Mouse (Mus musculus) MEL (cell line): Measurements from ENCODE around the gene Fgfr2. TPM values are rescaled to one million over a fixed set of nuclear protein-coding genes. Genes with fewer than 3 reads are reported as not detected.

ENCODE experiments used
- DNase-seq: peaks from one replicate; pipeline ENCODE4 v3.0.0; 2011; ENCODE audit warnings: low read depth, low spot score
- H3K27ac ChIP-seq: 2 replicates; pipeline ENCODE4 v1.5.1; 2012; ENCODE audit warnings: low read depth, mild to moderate bottlenecking, control low read depth, low read length, moderate library complexity; ENCODE audit not compliant: control insufficient read depth
- H3K27me3 ChIP-seq, 2 experiments: fragments of 150-350 bp in 1 of 2; sonication (generic) in 1 of 2; 2 replicates each; pipeline ENCODE4 v1.6.1; 2012; ENCODE audit warnings: low read length in 2 of 2, mild to moderate bottlenecking in 2 of 2, improper control_type of control experiment in 1 of 2, moderate library complexity in 1 of 2; ENCODE audit not compliant: insufficient read depth in 2 of 2, control insufficient read depth in 1 of 2
- H3K36me3 ChIP-seq, 2 experiments: 2 replicates each; pipeline ENCODE4 v1.6.1; 2012 to 2014; ENCODE audit warnings: low read length in 2 of 2, improper control_type of control experiment in 1 of 2, inconsistent platforms in 1 of 2, mild to moderate bottlenecking in 1 of 2; ENCODE audit not compliant: insufficient read depth in 2 of 2, control insufficient read depth in 1 of 2
- H3K4me1 ChIP-seq, 2 experiments: fragments of 150-350 bp in 1 of 2; sonication (generic) in 1 of 2; 2 replicates each; pipeline ENCODE4 v1.6.1; 2012; ENCODE audit warnings: low read length in 2 of 2, improper control_type of control experiment in 1 of 2, mild to moderate bottlenecking in 1 of 2; ENCODE audit not compliant: insufficient read depth in 2 of 2, control insufficient read depth in 1 of 2
- H3K4me3 ChIP-seq, 2 experiments: fragments of 150-350 bp in 1 of 2; sonication (generic) in 1 of 2; 2 replicates each; pipeline ENCODE4 v1.5.1; 2012; ENCODE audit warnings: low read depth in 2 of 2, low read length in 2 of 2, mild to moderate bottlenecking in 2 of 2, moderate library complexity in 2 of 2, control low read depth in 1 of 2, improper control_type of control experiment in 1 of 2; ENCODE audit not compliant: control insufficient read depth in 1 of 2, insufficient read depth in 1 of 2
- H3K79me2 ChIP-seq: 2 replicates; pipeline ENCODE4 v1.6.1; 2012; ENCODE audit warnings: mild to moderate bottlenecking, low read length, moderate library complexity; ENCODE audit not compliant: control insufficient read depth, poor library complexity, insufficient read depth
- H3K9ac ChIP-seq: 2 replicates; pipeline ENCODE4 v1.6.1; 2012; ENCODE audit warnings: low read depth, mild to moderate bottlenecking, control low read depth, low read length, moderate library complexity; ENCODE audit not compliant: control insufficient read depth, poor library complexity, severe bottlenecking
- H3K9me3 ChIP-seq: fragments of 150-350 bp; sonication (generic); replicated peaks from 2 replicates; pipeline ENCODE4 v1.6.1; 2012; ENCODE audit warnings: mild to moderate bottlenecking, low read length, improper control_type of control experiment, moderate library complexity; ENCODE audit not compliant: insufficient read depth
- BHLHE40 ChIP-seq: IDR thresholded peaks from 2 replicates; pipeline ENCODE4 v1.6.1; 2012; ENCODE audit warnings: low read depth, mild to moderate bottlenecking, inconsistent platforms, low read length, improper control_type of control experiment, borderline replicate concordance
- CHD1 ChIP-seq: IDR thresholded peaks from 2 replicates; pipeline ENCODE4 v1.6.1; 2012; ENCODE audit warnings: low read depth, mild to moderate bottlenecking, inconsistent platforms, low read length, improper control_type of control experiment
- CTCF ChIP-seq, 3 experiments: IDR thresholded peaks in 2 of 3; conservative IDR thresholded peaks in 1 of 3; 2 replicates each; pipeline ENCODE4 v1.5.1; 2011 to 2012; ENCODE audit warnings: low read length in 3 of 3, low read depth in 2 of 3, mild to moderate bottlenecking in 2 of 3, improper control_type of control experiment in 1 of 3, inconsistent platforms in 1 of 3, mixed read lengths in 1 of 3, moderate library complexity in 1 of 3; ENCODE audit not compliant: control insufficient read depth in 1 of 3, insufficient read depth in 1 of 3, poor library complexity in 1 of 3, severe bottlenecking in 1 of 3
- ELF1 ChIP-seq: IDR thresholded peaks from 2 replicates; pipeline ENCODE4 v1.6.1; 2014; ENCODE audit warnings: low read depth, mild to moderate bottlenecking, inconsistent platforms, low read length, improper control_type of control experiment, moderate library complexity
- EP300 ChIP-seq, 2 experiments: IDR thresholded peaks; 2 replicates each; pipeline ENCODE4 v1.6.1; 2011; ENCODE audit warnings: improper control_type of control experiment in 2 of 2, low read length in 2 of 2, low read depth in 1 of 2, mild to moderate bottlenecking in 1 of 2
- ETS1 ChIP-seq: IDR thresholded peaks from 2 replicates; pipeline ENCODE4 v1.6.1; 2012; ENCODE audit warnings: low read depth, mild to moderate bottlenecking, inconsistent platforms, low read length, improper control_type of control experiment, moderate library complexity
- GATA1 ChIP-seq: IDR thresholded peaks from 2 replicates; pipeline ENCODE4 v1.6.1; 2011; ENCODE audit warnings: low read depth, low read length, improper control_type of control experiment
- HCFC1 ChIP-seq: IDR thresholded peaks from 2 replicates; pipeline ENCODE4 v1.6.1; 2012; ENCODE audit warnings: low read depth, mild to moderate bottlenecking, inconsistent platforms, low read length, improper control_type of control experiment, moderate library complexity
- JUND ChIP-seq: IDR thresholded peaks from 2 replicates; pipeline ENCODE4 v1.6.1; 2011; ENCODE audit warnings: low read depth, mild to moderate bottlenecking, improper control_type of control experiment, low read length
- MAFK ChIP-seq: IDR thresholded peaks from 2 replicates; pipeline ENCODE4 v1.6.1; 2011; ENCODE audit warnings: low read depth, mild to moderate bottlenecking, low read length, improper control_type of control experiment, borderline replicate concordance
- MAX ChIP-seq: IDR thresholded peaks from 2 replicates; pipeline ENCODE4 v1.6.1; 2011; ENCODE audit warnings: low read length, improper control_type of control experiment
- MAZ ChIP-seq: IDR thresholded peaks from 2 replicates; pipeline ENCODE4 v1.6.1; 2012; ENCODE audit warnings: low read depth, mild to moderate bottlenecking, inconsistent platforms, low read length, improper control_type of control experiment
- MEF2A ChIP-seq: IDR thresholded peaks from 2 replicates; pipeline ENCODE4 v1.6.1; 2014; ENCODE audit warnings: low read depth, mild to moderate bottlenecking, inconsistent platforms, low read length, improper control_type of control experiment; ENCODE audit not compliant: poor library complexity, insufficient replicate concordance, severe bottlenecking; ENCODE audit errors: extremely low read depth
- MXI1 ChIP-seq: IDR thresholded peaks from 2 replicates; pipeline ENCODE4 v1.6.1; 2011; ENCODE audit warnings: mild to moderate bottlenecking, low read depth, low read length, improper control_type of control experiment
- MYB ChIP-seq: IDR thresholded peaks from 2 replicates; pipeline ENCODE4 v1.6.1; 2011; ENCODE audit warnings: mild to moderate bottlenecking, low read depth, low read length, improper control_type of control experiment
- MYC ChIP-seq: IDR thresholded peaks from 2 replicates; pipeline ENCODE4 v1.6.1; 2011; ENCODE audit warnings: low read depth, mild to moderate bottlenecking, low read length, improper control_type of control experiment, moderate library complexity
- NELFE ChIP-seq: IDR thresholded peaks from 2 replicates; pipeline ENCODE4 v1.6.1; 2011; ENCODE audit warnings: low read depth, low read length, improper control_type of control experiment
- POLR2AphosphoS2 ChIP-seq: IDR thresholded peaks from 2 replicates; pipeline ENCODE4 v1.6.1; 2011; ENCODE audit warnings: low read length, improper control_type of control experiment
- POLR2AphosphoS5 ChIP-seq: IDR thresholded peaks from 2 replicates; pipeline ENCODE4 v1.6.1; 2012; ENCODE audit warnings: low read depth, borderline replicate concordance, mild to moderate bottlenecking, inconsistent platforms, low read length, moderate library complexity, mixed read lengths
- RCOR1 ChIP-seq: IDR thresholded peaks from 2 replicates; pipeline ENCODE4 v1.6.1; 2012; ENCODE audit warnings: low read depth, mild to moderate bottlenecking, inconsistent platforms, low read length, improper control_type of control experiment
- SIN3A ChIP-seq: IDR thresholded peaks from 2 replicates; pipeline ENCODE4 v1.6.1; 2012; ENCODE audit warnings: low read length, improper control_type of control experiment, inconsistent platforms
- SMC3 ChIP-seq: IDR thresholded peaks from 2 replicates; pipeline ENCODE4 v1.6.1; 2011; ENCODE audit warnings: low read depth, low read length, improper control_type of control experiment
- TAL1 ChIP-seq: IDR thresholded peaks from 2 replicates; pipeline ENCODE4 v1.6.1; 2012; ENCODE audit warnings: mild to moderate bottlenecking, inconsistent platforms, low read length, moderate library complexity, mixed read lengths
- TBP ChIP-seq: IDR thresholded peaks from 2 replicates; pipeline ENCODE4 v1.8.0; 2011; ENCODE audit warnings: low read depth, low read length, improper control_type of control experiment
- TCF12 ChIP-seq: IDR thresholded peaks from 2 replicates; pipeline ENCODE4 v1.6.1; 2014; ENCODE audit warnings: low read depth, mild to moderate bottlenecking, inconsistent platforms, low read length, improper control_type of control experiment, moderate library complexity
- USF1 ChIP-seq: IDR thresholded peaks from 2 replicates; pipeline ENCODE4 v1.6.1; 2014; ENCODE audit warnings: low read depth, mild to moderate bottlenecking, inconsistent platforms, low read length, improper control_type of control experiment, moderate library complexity
- ZC3H11A ChIP-seq: IDR thresholded peaks from 2 replicates; pipeline ENCODE4 v1.6.1; 2012; ENCODE audit warnings: low read depth, mild to moderate bottlenecking, inconsistent platforms, low read length, improper control_type of control experiment
- ZMIZ1 ChIP-seq: IDR thresholded peaks from 2 replicates; pipeline ENCODE4 v1.6.1; 2012; ENCODE audit warnings: low read depth, mild to moderate bottlenecking, inconsistent platforms, low read length, improper control_type of control experiment, moderate library complexity
- polyA plus RNA-seq, 2 experiments: library from polyadenylated mRNA; stranded (reverse) in 1 of 2; unstranded in 1 of 2; fragments of >175 nt in 1 of 2; fragments of >200 nt in 1 of 2; gene quantifications; 2 replicates each; pipeline versions ENCODE4 v1.2.1 to v1.2.4; 2012; ENCODE audit warnings: low replicate concordance in 2 of 2, low read depth in 1 of 2; ENCODE audit not compliant: insufficient read length in 2 of 2, insufficient read depth in 1 of 2, missing spikeins in 1 of 2
- total RNA-seq: library from RNA; depleted of rRNA; stranded (reverse); fragments of 300-350 nt; gene quantifications from 2 replicates; pipeline ENCODE4 v1.2.3, GENCODE M21; 2012

Fgfr2 gene
- total and polyA plus RNA-seq, 3 experiments = not detected

DNA sequence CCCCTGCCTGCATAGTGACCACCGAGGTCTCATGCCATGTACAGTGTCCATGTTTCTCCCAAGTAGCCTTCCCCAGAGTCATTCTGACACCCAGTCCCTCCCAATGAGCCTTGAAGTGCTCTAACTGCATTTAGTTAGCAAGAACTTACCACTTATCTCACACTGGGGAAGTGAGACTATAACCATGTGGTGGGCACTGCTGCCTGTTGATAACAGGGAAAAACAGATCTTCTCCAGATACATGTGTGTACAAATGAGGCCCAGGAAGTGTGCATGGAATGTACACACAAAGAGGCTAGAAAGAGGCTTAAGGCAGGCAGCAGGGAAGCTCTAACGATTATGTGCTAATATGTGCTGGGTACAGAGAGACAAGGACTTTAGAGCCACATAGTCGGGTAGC, 629.5 kb downstream of the Fgfr2 start:
- H3K4me3 ChIP-seq = no peak overlapping the region
- H3K27ac ChIP-seq = peak overlapping the region; percentile 94
- DNase-seq = peak; percentile 88

GRCm38 (mm10) chr7:132491902-132492301, 631.2 kb downstream of the Fgfr2 start:
- H3K4me3 ChIP-seq = no peak overlapping the region
- H3K4me1 ChIP-seq = peaks cover 24 to 49% of the 10 kb centered on the region in 2 experiments

More for the DNA sequence above, 629.5 kb downstream of the Fgfr2 start:
- Histone ChIP-seq H3K4me1 (peaks cover 24 to 42% of the 10 kb centered on the region in 2 experiments), H3K9ac (peak overlapping the region; percentile 41), H3K79me2 (no peaks in the 10 kb centered on the region), H3K27me3 (no peaks in the 10 kb centered on the region), H3K9me3 (no peaks in the 10 kb centered on the region), H3K36me3 (peaks cover 0 to 38% of the 10 kb centered on the region in 2 experiments; a peak in 2 of 4 replicates)
- peak; percentile 88 for TF ChIP-seq TAL1
- TF ChIP-seq GATA1 = peak; percentile 98
- TF ChIP-seq NELFE = no peak
- peak; percentile 57 for TF ChIP-seq MYB
- TF ChIP-seq POLR2AphosphoS5 = peak; percentile 97; the same call in 1 of the 2 replicates
- TF ChIP-seq JUND = no peak
- TF ChIP-seq MAX = peak; percentile 75
- peak; percentile 80 for TF ChIP-seq SIN3A
- TF ChIP-seq MXI1 = peak; percentile 88
- TF ChIP-seq MYC = peak; percentile 89
- TF ChIP-seq USF1 = peak; percentile 42; the same call in 1 of the 2 replicates
- no peak for TF ChIP-seq TBP
- TF ChIP-seq ELF1 = peak; percentile 56; the same call in 1 of the 2 replicates
- TF ChIP-seq CHD1 = no peak
- no peak for TF ChIP-seq MEF2A
- peak; percentile 44; the same call in 1 of the 2 replicates for TF ChIP-seq BHLHE40
- TF ChIP-seq CTCF (IDR thresholded peaks at IDR 0.05 in 2 of 3, conservative IDR thresholded peaks at IDR 0.05 in 1 of 3; ENCODE audit: control insufficient read depth in 1 of 3, insufficient read depth in 1 of 3, low read depth in 2 of 3, low read length in 3 of 3, poor library complexity in 1 of 3, severe bottlenecking in 1 of 3) = no peak
- TF ChIP-seq MAZ = peak; percentile 77
- TF ChIP-seq ZC3H11A = no peak
- TF ChIP-seq EP300 (IDR thresholded peaks at IDR 0.05; ENCODE audit: low read depth in 1 of 2, low read length in 2 of 2) = peak; percentile 97
- TF ChIP-seq TCF12 = peak; percentile 98
- peak; percentile 77 for TF ChIP-seq RCOR1
- peak; percentile 91 for TF ChIP-seq ETS1

More at GRCm38 (mm10) chr7:132491902-132492301, 631.2 kb downstream of the Fgfr2 start:
- Histone ChIP-seq H3K9ac (no peak overlapping the region), H3K27ac (peak overlapping the region; percentile 94; the same call in 1 of the 2 replicates), H3K27me3 (no peaks in the 10 kb centered on the region), H3K9me3 (no peaks in the 10 kb centered on the region), H3K36me3 (peaks cover 0 to 39% of the 10 kb centered on the region in 2 experiments; a peak in 2 of 4 replicates), H3K79me2 (no peaks in the 10 kb centered on the region)
- DNase-seq = peak; percentile 24
- TF ChIP-seq ETS1 (peak; percentile 59), POLR2AphosphoS2 (no peak), SMC3 (no peak), SIN3A (peak; percentile 44; the same call in 1 of the 2 replicates), MAFK (no peak), HCFC1 (no peak), GATA1 (peak; percentile 96), RCOR1 (peak; percentile 50), MAZ (peak; percentile 35; the same call in 1 of the 2 replicates), NELFE (no peak), TCF12 (peak; percentile 96), TAL1 (peak; percentile 67), MYC (no peak), ZMIZ1 (peak; percentile 21; the same call in 1 of the 2 replicates), EP300 (IDR thresholded peaks at IDR 0.05; ENCODE audit: low read depth in 1 of 2, low read length in 2 of 2) (peak; percentile 91 to 92)
